Mouse (Mus musculus): ENCODE data around the gene Fam162a. TPM values are rescaled to one million over a fixed set of nuclear protein-coding genes. Genes with fewer than 3 reads are reported as not detected.

Fam162a gene
- total RNA-seq, 2 experiments from 2014 or later = 66.1 to 66.4 TPM

Other genes with a start within 250 kb of the Fam162a start
- gene Parp14, start 200.1 kb downstream of the Fam162a start, total RNA-seq (2021) = 1 to 10 TPM in 1 of 2 experiments, under 1 TPM in 1; 0.79 to 1.3 TPM
- gene Parp9, start 133.1 kb downstream of the Fam162a start, total RNA-seq (2021) = 1 to 10 TPM; 2.1 TPM
- gene Dtx3l, start 132.4 kb downstream of the Fam162a start, total RNA-seq (2021) = 1 to 10 TPM; 2.0 to 2.9 TPM
- 100 to 1,000 TPM; 119 to 122 TPM for gene Kpna1, start 92.8 kb downstream of the Fam162a start, total RNA-seq (2021)
- 1 to 10 TPM; 3.6 to 3.9 TPM for gene Wdr5b, start 30.4 kb downstream of the Fam162a start, total RNA-seq (2021)
- gene Ccdc58, start 91 bp upstream of the Fam162a start, total RNA-seq (2021) = 10 to 100 TPM; 18.6 to 21.3 TPM
- gene Csta1, start 59.6 kb upstream of the Fam162a start, total RNA-seq (2021) = not detected
- not detected for gene Stfa2l1, start 85.2 kb upstream of the Fam162a start, total RNA-seq (2021)
- not detected for gene Gm5483, start 112.6 kb upstream of the Fam162a start, total RNA-seq (2021)
- not detected for gene Gm5416, start 138.8 kb upstream of the Fam162a start, total RNA-seq (2021)
- not detected for gene 2010005H15Rik, start 149.9 kb upstream of the Fam162a start, total RNA-seq (2021)
- not detected for gene Stfa1, start 205.4 kb upstream of the Fam162a start, total RNA-seq (2021)